Mouse (Mus musculus) erythroblast, embryonic 14.5 days (primary cell): ENCODE data around the gene Bbs2. TPM values are rescaled to one million over a fixed set of nuclear protein-coding genes. Genes with fewer than 3 reads are reported as not detected.
"Not testable (repeated sequence)": the region's sequence is repeated elsewhere in the genome, so short reads cannot be mapped to it uniquely, and the experiment has no call there.

Source experiments
- H3K27me3 ChIP-seq: 2 replicates; pipeline ENCODE4 v1.6.1; 2012; ENCODE audit warnings: inconsistent platforms; ENCODE audit not compliant: control insufficient read depth
- H3K36me3 ChIP-seq: 2 replicates; pipeline ENCODE4 v1.6.1; 2012; ENCODE audit warnings: mild to moderate bottlenecking, inconsistent platforms; ENCODE audit not compliant: control insufficient read depth
- H3K4me1 ChIP-seq: 2 replicates; pipeline ENCODE4 v1.6.1; 2012; ENCODE audit warnings: inconsistent platforms; ENCODE audit not compliant: control insufficient read depth
- H3K4me3 ChIP-seq: replicated peaks from 2 replicates; pipeline ENCODE3; 2012; ENCODE audit warnings: moderate library complexity, mild to moderate bottlenecking, inconsistent platforms
- H3K9me3 ChIP-seq: 2 replicates; pipeline ENCODE4 v1.6.1; 2012; ENCODE audit warnings: low read length, inconsistent platforms, mixed read lengths; ENCODE audit not compliant: control insufficient read depth
- GATA1 ChIP-seq: IDR thresholded peaks from 2 replicates; pipeline ENCODE4 v1.6.1; 2012; ENCODE audit warnings: low read length, inconsistent platforms, mixed read lengths
- TAL1 ChIP-seq: IDR thresholded peaks from 3 replicates; pipeline ENCODE4 v1.6.1; 2012; ENCODE audit warnings: low read length, inconsistent platforms, mixed read lengths
- polyA plus RNA-seq: library from polyadenylated mRNA; stranded (reverse); fragments of >175 nt; gene quantifications from 2 replicates; pipeline ENCODE4 v1.2.3, GENCODE M21; 2012

Gene Bbs2
- polyA plus RNA-seq, 1 experiment = 0.17 TPM

DNA sequence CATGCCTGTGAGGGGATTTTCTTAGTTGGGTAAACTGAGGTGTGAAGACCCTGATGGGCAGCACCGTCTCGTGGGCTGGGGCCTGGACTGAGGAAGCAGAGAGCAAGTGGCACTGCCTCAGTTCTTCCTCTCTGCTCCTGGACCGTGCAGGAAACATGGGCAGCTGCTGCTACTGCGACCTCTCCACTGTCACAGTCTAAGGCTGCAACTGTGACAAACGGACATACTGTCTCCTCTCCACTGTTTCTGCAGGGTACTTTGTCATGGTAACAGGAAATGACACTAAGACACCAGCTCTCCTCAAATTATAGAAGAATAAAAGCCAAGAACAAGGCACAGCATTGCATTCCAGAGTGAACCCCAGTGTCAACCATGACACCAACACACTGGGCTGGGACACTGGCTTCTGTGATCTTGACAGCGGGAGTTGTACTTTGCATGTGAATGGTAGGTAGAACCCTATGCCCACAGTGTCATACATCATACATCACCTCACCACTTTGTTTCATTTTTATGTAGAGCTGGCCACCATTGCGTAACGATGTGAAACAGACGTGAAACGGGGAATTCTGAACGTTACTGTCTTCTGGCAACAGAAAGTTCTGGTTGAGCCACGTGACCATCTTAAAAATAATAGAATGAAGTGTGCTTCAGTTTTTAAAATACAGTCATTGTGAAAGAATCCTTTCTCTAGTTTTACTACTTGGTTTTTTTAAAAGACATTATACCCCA is 22.1 kb downstream of the Bbs2 start:
- H3K4me1 ChIP-seq = no peaks in the 10 kb centered on the region
- no peaks in the 10 kb centered on the region for H3K36me3 ChIP-seq
- no peaks in the 10 kb centered on the region for H3K9me3 ChIP-seq
- TF ChIP-seq GATA1 (no peak), TAL1 (no peak)
- no peak overlapping the region for H3K4me3 ChIP-seq
- H3K27me3 ChIP-seq = no peaks in the 10 kb centered on the region

DNA sequence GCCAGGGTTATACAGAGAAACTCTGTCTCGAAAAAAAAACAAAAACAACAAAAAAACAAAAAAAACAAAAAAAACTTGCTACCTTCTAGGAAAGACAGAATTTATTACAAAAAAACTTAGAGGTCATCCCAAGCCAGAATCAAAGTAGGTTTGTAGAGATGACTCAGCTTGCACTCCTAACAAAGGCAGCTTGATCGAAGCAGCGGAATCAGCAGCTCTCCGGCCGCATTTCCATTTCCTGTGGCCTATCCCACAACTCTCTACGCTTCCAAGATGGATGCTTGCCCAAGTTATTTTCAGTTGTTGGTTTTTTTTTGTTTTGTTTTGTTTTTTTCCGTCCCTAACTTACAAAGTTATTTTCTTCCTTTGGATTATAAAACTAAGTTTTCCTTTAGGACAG is 29.9 kb downstream of the Bbs2 start:
- Histone ChIP-seq H3K36me3 (peaks cover 29% of the 10 kb centered on the region), H3K9me3 (no peaks in the 10 kb centered on the region), H3K27me3 (no peaks in the 10 kb centered on the region), H3K4me1 (peaks cover 8% of the 10 kb centered on the region), H3K4me3 (no peak overlapping the region)
- TF ChIP-seq TAL1 (no peak), GATA1 (no peak)

DNA sequence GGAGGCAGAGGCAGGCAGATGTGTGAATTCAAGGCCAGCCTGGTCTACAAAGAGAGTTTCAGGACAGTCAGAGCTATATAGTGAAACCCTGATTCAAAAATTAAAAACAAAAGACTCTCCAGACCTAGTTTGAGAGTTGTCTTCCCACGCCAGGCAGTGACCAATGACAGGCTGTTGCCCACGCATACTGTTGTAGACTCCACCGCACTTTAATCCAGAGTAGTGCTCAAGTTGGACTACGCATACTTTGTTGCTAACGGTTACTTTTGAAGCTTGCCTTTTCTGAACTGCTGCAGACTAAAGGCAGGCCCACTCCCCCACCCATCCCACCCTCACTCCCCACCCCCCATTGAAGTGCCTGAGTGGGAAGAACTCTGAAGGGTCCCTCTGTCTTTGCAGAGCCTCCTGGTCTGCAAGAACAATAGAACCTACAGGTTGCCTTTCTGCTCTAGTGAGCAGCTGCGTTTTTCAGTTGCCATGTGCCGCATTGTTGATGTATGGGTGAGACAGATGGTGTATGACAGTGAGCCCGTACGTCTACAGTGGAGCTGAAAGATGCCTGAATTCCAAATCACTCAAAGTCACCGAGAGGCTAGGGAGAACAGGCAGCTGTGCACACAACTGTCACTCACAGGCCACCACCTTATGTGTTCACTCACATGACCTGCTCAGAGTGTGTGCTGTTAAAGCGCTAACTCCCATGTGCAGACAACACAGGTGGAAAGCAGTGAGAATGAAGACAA is 32.4 kb downstream of the Bbs2 start:
- H3K27me3 ChIP-seq = no peaks in the 10 kb centered on the region
- no peak for TF ChIP-seq TAL1
- no peak for TF ChIP-seq GATA1
- peaks cover 8% of the 10 kb centered on the region for H3K4me1 ChIP-seq
- H3K4me3 ChIP-seq = no peak overlapping the region
- no peaks in the 10 kb centered on the region for H3K9me3 ChIP-seq
- H3K36me3 ChIP-seq = peaks cover 42% of the 10 kb centered on the region

DNA sequence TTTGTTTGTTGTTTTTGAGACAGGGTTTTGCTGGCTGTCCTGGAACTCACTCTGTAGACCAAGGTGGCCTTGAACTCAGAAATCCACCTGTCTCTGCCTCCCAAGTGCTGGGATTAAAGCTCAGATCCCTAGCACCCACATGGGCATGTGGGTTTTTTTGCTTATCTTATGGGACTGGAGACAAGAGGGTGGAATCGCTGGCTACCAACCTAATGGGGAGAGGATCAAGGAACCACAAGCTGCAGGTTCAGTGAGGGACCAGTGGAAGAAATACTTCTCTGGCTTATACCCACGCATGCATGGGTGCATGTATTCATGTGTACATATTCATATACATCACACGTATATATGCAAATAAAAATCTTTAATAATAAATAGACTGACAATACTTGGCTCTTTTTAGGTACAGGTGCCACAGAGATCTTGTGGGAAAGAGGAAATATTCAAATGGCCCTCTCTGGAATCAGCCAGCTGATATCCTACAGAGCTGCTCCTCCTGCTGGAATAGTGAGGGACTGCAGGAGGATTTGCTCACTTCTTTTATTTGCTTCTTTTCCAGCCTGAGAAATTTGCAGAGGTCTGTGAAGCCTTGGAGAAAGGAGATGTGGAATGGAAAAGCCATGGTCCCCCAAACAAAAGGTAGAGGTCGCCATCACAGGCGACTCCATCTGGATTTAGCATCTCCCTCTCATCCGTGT is 41.4 kb downstream of the Bbs2 start:
- no peaks in the 10 kb centered on the region for H3K9me3 ChIP-seq
- H3K4me1 ChIP-seq = no peaks in the 10 kb centered on the region
- TF ChIP-seq TAL1 (no peak), GATA1 (no peak)
- H3K4me3 ChIP-seq = no peak overlapping the region
- no peaks in the 10 kb centered on the region for H3K27me3 ChIP-seq
- peaks cover 54% of the 10 kb centered on the region for H3K36me3 ChIP-seq

DNA sequence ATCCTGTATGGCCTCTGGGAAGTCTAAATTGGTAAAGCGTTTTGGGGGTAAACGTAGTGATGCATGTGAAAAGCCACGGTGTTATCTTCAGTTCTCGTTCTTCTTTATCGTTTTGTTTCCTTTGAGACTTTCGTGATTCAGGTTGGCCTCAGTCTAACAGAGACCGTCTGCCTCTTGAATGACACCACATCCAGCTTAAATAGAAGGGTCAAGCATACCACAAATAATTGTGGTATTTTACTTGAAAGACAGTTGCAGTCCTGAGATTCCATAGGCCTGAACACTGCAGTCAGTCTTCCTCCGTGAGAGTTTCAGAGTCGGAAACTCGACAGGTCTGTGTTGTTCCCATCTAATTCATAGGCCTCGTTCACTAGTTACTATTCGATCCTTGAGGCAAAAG is 46.0 kb downstream of the Bbs2 start:
- peaks cover 36% of the 10 kb centered on the region for H3K36me3 ChIP-seq
- H3K27me3 ChIP-seq = no peaks in the 10 kb centered on the region
- no peaks in the 10 kb centered on the region for H3K4me1 ChIP-seq
- H3K4me3 ChIP-seq = no peak overlapping the region
- H3K9me3 ChIP-seq = no peaks in the 10 kb centered on the region
- no peak for TF ChIP-seq GATA1
- no peak for TF ChIP-seq TAL1

DNA sequence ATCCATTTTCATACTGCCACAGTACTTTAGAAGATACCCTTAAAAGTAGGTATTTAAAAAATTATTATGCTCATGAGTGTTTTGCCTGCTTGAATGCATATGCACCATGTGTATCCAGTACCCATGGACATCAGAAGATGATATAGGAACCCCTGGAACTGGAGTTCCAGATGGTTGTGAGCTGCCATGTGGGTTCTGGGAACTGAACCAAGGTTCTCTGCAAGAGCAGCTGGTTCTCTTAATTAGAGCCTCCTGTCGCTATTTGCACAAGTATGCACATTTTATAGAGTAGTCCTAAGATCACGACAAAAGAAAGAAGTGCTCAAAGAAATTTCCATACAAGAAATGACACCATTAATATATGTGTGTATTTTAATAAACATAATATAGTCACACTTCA is 50.9 kb downstream of the Bbs2 start:
- H3K4me3 ChIP-seq = no peak overlapping the region
- peaks cover 11% of the 10 kb centered on the region for H3K36me3 ChIP-seq
- TF ChIP-seq GATA1 = no peak
- TF ChIP-seq TAL1 = no peak
- no peaks in the 10 kb centered on the region for H3K27me3 ChIP-seq
- H3K4me1 ChIP-seq = no peaks in the 10 kb centered on the region
- no peaks in the 10 kb centered on the region for H3K9me3 ChIP-seq

DNA sequence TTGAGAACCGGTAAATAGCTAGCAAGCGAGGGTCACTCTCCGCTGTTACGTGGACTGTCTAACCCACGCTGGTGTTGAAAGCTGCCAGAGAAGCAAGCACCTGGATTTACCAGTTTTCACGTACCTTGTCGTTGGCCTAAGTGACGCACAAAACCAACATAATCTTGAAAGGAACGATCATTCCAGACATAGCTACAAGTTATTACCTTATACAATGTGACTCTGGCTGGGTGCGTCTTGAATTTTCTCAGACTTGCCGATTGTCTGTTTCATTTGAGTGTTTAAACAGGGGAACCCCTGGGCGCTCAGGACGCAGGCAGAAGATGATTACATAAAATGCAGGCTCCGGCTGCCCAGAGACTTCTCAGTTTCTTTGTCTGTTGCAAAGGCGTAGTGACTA is 60.9 kb downstream of the Bbs2 start:
- Histone ChIP-seq H3K4me1 (peaks cover 43% of the 10 kb centered on the region), H3K36me3 (peaks cover 34% of the 10 kb centered on the region), H3K4me3 (peak overlapping the region; percentile 77), H3K27me3 (no peaks in the 10 kb centered on the region), H3K9me3 (no peaks in the 10 kb centered on the region)
- TF ChIP-seq GATA1 (no peak), TAL1 (no peak)

DNA sequence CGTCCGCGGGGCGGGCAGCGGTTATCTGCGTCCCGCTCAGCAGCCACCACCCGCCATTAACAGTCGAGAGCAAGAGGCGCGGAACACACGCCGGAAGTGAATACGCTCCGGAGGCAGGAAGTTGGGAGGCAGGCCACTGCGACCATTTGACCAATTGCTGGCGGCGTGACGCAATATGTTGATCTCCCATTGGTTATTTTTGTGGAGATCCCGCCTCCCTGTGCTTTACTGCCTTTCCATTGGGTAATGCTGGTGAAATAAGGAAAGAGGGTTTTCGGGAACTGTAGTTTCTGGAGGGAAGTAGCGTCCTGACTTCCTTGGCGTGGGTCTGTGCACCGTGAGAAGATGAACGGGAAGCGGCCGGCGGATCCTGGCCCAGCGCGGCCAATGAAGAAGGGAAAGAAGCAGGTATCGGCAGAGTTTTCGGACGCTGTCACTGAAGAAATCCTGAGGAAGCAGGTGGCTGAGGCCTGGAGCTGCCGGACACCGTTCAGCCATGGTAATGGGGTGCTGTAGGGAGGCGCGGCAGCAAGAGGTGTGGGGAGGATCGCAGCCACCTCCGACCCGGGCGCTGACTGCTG is 61.7 kb downstream of the Bbs2 start, which contains the start of the genes Nudt21 and Ogfod1:
Nudt21 (minus strand) TSS at position 88 of the 581 bp plus-strand sequence.
Ogfod1 (plus strand) TSS at position 255 of the 581 bp plus-strand sequence.
- H3K27me3 ChIP-seq = no peaks in the 10 kb centered on the region
- TF ChIP-seq TAL1 (no peak), GATA1 (no peak)
- H3K9me3 ChIP-seq = no peaks in the 10 kb centered on the region
- peaks cover 41% of the 10 kb centered on the region for H3K36me3 ChIP-seq
- H3K4me3 ChIP-seq = peak within 1 kb of the TSS; percentile 77
- peaks cover 48% of the 10 kb centered on the region for H3K4me1 ChIP-seq

DNA sequence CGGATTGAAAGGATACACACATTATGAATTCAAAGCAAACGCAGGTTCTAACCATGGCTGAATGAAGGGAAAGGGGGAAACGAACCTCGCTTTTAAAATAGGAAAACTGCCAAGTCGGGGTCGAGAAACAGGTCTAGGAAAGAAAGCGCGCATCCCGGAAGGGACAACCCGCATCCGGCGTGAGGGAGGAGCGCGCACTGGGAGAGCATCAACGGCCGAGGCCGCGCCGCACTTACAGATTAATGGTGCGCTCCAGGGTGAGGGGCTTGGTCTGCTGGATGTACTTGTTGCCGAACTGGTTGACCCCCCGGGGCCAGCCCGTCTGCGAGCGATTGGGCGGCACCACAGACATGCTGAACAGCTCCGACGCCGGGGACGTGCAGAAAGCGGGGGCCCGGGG is 62.2 kb downstream of the Bbs2 start:
- peaks cover 46% of the 10 kb centered on the region for H3K36me3 ChIP-seq
- H3K9me3 ChIP-seq, H3K27me3 ChIP-seq: not testable (repeated sequence)
- H3K4me1 ChIP-seq = peaks cover 48% of the 10 kb centered on the region
- H3K4me3 ChIP-seq = peak overlapping the region; percentile 77
